Mouse (Mus musculus) CH12.LX (cell line): Measurements from ENCODE around the gene Golgb1. TPM values are rescaled to one million over a fixed set of nuclear protein-coding genes. Genes with fewer than 3 reads are reported as not detected.

Source experiments
- DNase-seq: peaks from one replicate; pipeline ENCODE4 v3.0.0-alpha.2; 2013; ENCODE audit errors: extremely low read depth
- H3K27ac ChIP-seq: 2 replicates; pipeline ENCODE4 v1.5.1; 2012; ENCODE audit warnings: low read depth, mild to moderate bottlenecking, control low read depth, moderate library complexity; ENCODE audit not compliant: insufficient read depth
- H3K27me3 ChIP-seq: replicated peaks from 2 replicates; pipeline ENCODE3; 2012; ENCODE audit warnings: inconsistent platforms
- H3K36me3 ChIP-seq, 2 experiments: replicated peaks in 1 of 2; 2 replicates each; pipeline versions ENCODE3 to v1.6.1; 2012; ENCODE audit warnings: inconsistent platforms in 1 of 2, low read length in 1 of 2, mild to moderate bottlenecking in 1 of 2, mixed read lengths in 1 of 2, moderate library complexity in 1 of 2; ENCODE audit not compliant: control insufficient read depth in 1 of 2, insufficient read depth in 1 of 2
- H3K4me1 ChIP-seq, 2 experiments: 2 replicates each; pipeline ENCODE4 v1.6.1; 2012; ENCODE audit warnings: inconsistent platforms in 1 of 2, moderate library complexity in 1 of 2; ENCODE audit not compliant: insufficient read depth in 2 of 2, control insufficient read depth in 1 of 2
- H3K4me2 ChIP-seq: 2 replicates; pipeline ENCODE4 v1.6.1; 2012; ENCODE audit warnings: low read depth, mild to moderate bottlenecking, control low read depth; ENCODE audit not compliant: poor library complexity, insufficient read depth, severe bottlenecking
- H3K4me3 ChIP-seq, 3 experiments: fragments of 150-350 bp in 1 of 3; sonication (generic) in 1 of 3; replicated peaks in 1 of 3; 2 replicates each; pipeline versions ENCODE3 to v1.5.1; 2011 to 2012; ENCODE audit warnings: low read depth in 2 of 3, low read length in 2 of 3, mild to moderate bottlenecking in 2 of 3, moderate library complexity in 2 of 3, control low read depth in 1 of 3, improper control_type of control experiment in 1 of 3, inconsistent platforms in 1 of 3, mixed read lengths in 1 of 3; ENCODE audit not compliant: poor library complexity in 1 of 3
- H3K79me2 ChIP-seq: replicated peaks from 2 replicates; pipeline ENCODE4 v1.6.1; 2012; ENCODE audit warnings: mild to moderate bottlenecking, moderate library complexity; ENCODE audit not compliant: control insufficient read depth, poor library complexity, insufficient read depth, severe bottlenecking; ENCODE audit errors: extremely low read depth
- H3K9ac ChIP-seq: 2 replicates; pipeline ENCODE4 v1.6.1; 2012; ENCODE audit warnings: low read depth, mild to moderate bottlenecking, control low read depth, moderate library complexity; ENCODE audit not compliant: insufficient read depth
- H3K9me3 ChIP-seq: replicated peaks from 2 replicates; pipeline ENCODE3; 2012; ENCODE audit warnings: low read length, inconsistent platforms, mixed read lengths
- BHLHE40 ChIP-seq: IDR thresholded peaks from 2 replicates; pipeline ENCODE4 v1.6.1; 2011; ENCODE audit warnings: mild to moderate bottlenecking, low read depth, low read length, improper control_type of control experiment
- CHD1 ChIP-seq: IDR thresholded peaks from 2 replicates; pipeline ENCODE4 v1.6.1; 2012; ENCODE audit warnings: low read depth, low read length, improper control_type of control experiment, inconsistent platforms
- CHD2 ChIP-seq: IDR thresholded peaks from 2 replicates; pipeline ENCODE4 v1.6.1; 2011; ENCODE audit warnings: low read length, improper control_type of control experiment
- E2F4 ChIP-seq: IDR thresholded peaks from 2 replicates; pipeline ENCODE4 v1.6.1; 2011; ENCODE audit warnings: low read depth, low read length, improper control_type of control experiment; ENCODE audit not compliant: insufficient replicate concordance
- EP300 ChIP-seq: IDR thresholded peaks from 2 replicates; pipeline ENCODE4 v1.6.1; 2011; ENCODE audit warnings: low read length, improper control_type of control experiment
- ETS1 ChIP-seq: conservative IDR thresholded peaks from 2 replicates; pipeline ENCODE4 v1.6.1; 2012; ENCODE audit warnings: low read depth, mild to moderate bottlenecking, inconsistent platforms, low read length, improper control_type of control experiment, moderate library complexity
- GABPA ChIP-seq: IDR thresholded peaks from 2 replicates; pipeline ENCODE4 v1.6.1; 2012; ENCODE audit warnings: low read depth, low read length, improper control_type of control experiment, inconsistent platforms; ENCODE audit not compliant: insufficient replicate concordance
- HCFC1 ChIP-seq: IDR thresholded peaks from 2 replicates; pipeline ENCODE4 v1.6.1; 2012; ENCODE audit warnings: low read depth, mild to moderate bottlenecking, inconsistent platforms, low read length, improper control_type of control experiment
- JUN ChIP-seq: IDR thresholded peaks from 2 replicates; pipeline ENCODE4 v1.6.1; 2011; ENCODE audit warnings: low read depth, mild to moderate bottlenecking, low read length, improper control_type of control experiment, moderate library complexity; ENCODE audit not compliant: insufficient read depth
- JUND ChIP-seq: conservative IDR thresholded peaks from 2 replicates; pipeline ENCODE4 v1.6.1; 2011; ENCODE audit warnings: low read depth, low read length, improper control_type of control experiment
- KAT2A ChIP-seq: IDR thresholded peaks from 2 replicates; pipeline ENCODE4 v1.6.1; 2012; ENCODE audit warnings: low read length, improper control_type of control experiment, inconsistent platforms; ENCODE audit not compliant: insufficient replicate concordance
- MAFK ChIP-seq: IDR thresholded peaks from 2 replicates; pipeline ENCODE4 v1.6.1; 2011; ENCODE audit warnings: low read length, improper control_type of control experiment; ENCODE audit not compliant: insufficient replicate concordance
- MEF2A ChIP-seq: IDR thresholded peaks from 2 replicates; pipeline ENCODE4 v1.6.1; 2014; ENCODE audit warnings: low read depth, mild to moderate bottlenecking, inconsistent platforms, low read length, improper control_type of control experiment, borderline replicate concordance
- MXI1 ChIP-seq: IDR thresholded peaks from 2 replicates; pipeline ENCODE4 v1.6.1; 2011; ENCODE audit warnings: mild to moderate bottlenecking, low read depth, low read length, improper control_type of control experiment
- MYC ChIP-seq: IDR thresholded peaks from 2 replicates; pipeline ENCODE4 v1.6.1; 2011; ENCODE audit warnings: low read depth, mild to moderate bottlenecking, improper control_type of control experiment, low read length
- NELFE ChIP-seq: IDR thresholded peaks from 2 replicates; pipeline ENCODE4 v1.6.1; 2011; ENCODE audit warnings: low read depth, low read length, improper control_type of control experiment
- NRF1 ChIP-seq: IDR thresholded peaks from 2 replicates; pipeline ENCODE4 v1.6.1; 2014; ENCODE audit warnings: low read depth, mild to moderate bottlenecking, inconsistent platforms, low read length, improper control_type of control experiment, moderate library complexity
- POLR2A ChIP-seq: IDR thresholded peaks from 2 replicates; pipeline ENCODE4 v1.6.1; 2011; ENCODE audit warnings: low read depth, mild to moderate bottlenecking, improper control_type of control experiment, low read length
- RCOR1 ChIP-seq: conservative IDR thresholded peaks from 2 replicates; pipeline ENCODE4 v1.6.1; 2012; ENCODE audit warnings: low read depth, mild to moderate bottlenecking, inconsistent platforms, low read length, improper control_type of control experiment
- SIN3A ChIP-seq: IDR thresholded peaks from 2 replicates; pipeline ENCODE4 v1.6.1; 2012; ENCODE audit warnings: low read length, improper control_type of control experiment, inconsistent platforms
- SMC3 ChIP-seq: IDR thresholded peaks from 2 replicates; pipeline ENCODE4 v1.6.1; 2011; ENCODE audit warnings: low read depth, low read length, improper control_type of control experiment
- TCF12 ChIP-seq: IDR thresholded peaks from 2 replicates; pipeline ENCODE4 v1.6.1; 2014; ENCODE audit warnings: low read depth, mild to moderate bottlenecking, inconsistent platforms, low read length, improper control_type of control experiment
- UBTF ChIP-seq: IDR thresholded peaks from 2 replicates; pipeline ENCODE4 v1.6.1; 2012; ENCODE audit warnings: low read depth, mild to moderate bottlenecking, inconsistent platforms, low read length, improper control_type of control experiment, moderate library complexity
- USF1 ChIP-seq: IDR thresholded peaks from 2 replicates; pipeline ENCODE4 v1.6.1; 2014; ENCODE audit warnings: low read depth, mild to moderate bottlenecking, inconsistent platforms, low read length, improper control_type of control experiment
- USF2 ChIP-seq: conservative IDR thresholded peaks from 2 replicates; pipeline ENCODE4 v1.6.1; 2011; ENCODE audit warnings: low read depth, low read length, improper control_type of control experiment
- ZMIZ1 ChIP-seq: IDR thresholded peaks from 2 replicates; pipeline ENCODE4 v1.6.1; 2012; ENCODE audit warnings: low read depth, mild to moderate bottlenecking, inconsistent platforms, low read length, improper control_type of control experiment
- ZNF384 ChIP-seq: IDR thresholded peaks from 2 replicates; pipeline ENCODE4 v1.6.1; 2012; ENCODE audit warnings: low read depth, low read length, improper control_type of control experiment, inconsistent platforms
- dilution Hi-C: fragments of 300-500 bp; cut with MboI; formaldehyde crosslinking; loops from 2 replicates; pipeline ENCODE4 v1.14.3; 2020; ENCODE audit warnings: low sequenced_read_pairs; ENCODE audit not compliant: extremely low pct_unique_long_range_greater_than_20kb, extremely low pct_ligation_motif_present
- in situ Hi-C: fragments of 300-500 bp; cut with MboI; formaldehyde crosslinking; loops from 3 replicates; pipeline ENCODE4 v1.14.3; 2019; ENCODE audit warnings: low sequenced_read_pairs, low pct_ligation_motif_present, low pct_unique_long_range_greater_than_20kb, mixed read lengths
- polyA plus RNA-seq: library from polyadenylated mRNA; unstranded; fragments of >175 nt; gene quantifications from 2 replicates; pipeline ENCODE4 v1.2.1, GENCODE M21; 2012; ENCODE audit warnings: low read depth; ENCODE audit not compliant: insufficient read length
- total RNA-seq, 2 experiments: library from RNA; depleted of rRNA; stranded (reverse); fragments of 300-350 nt in 1 of 2; fragments of >200 nt in 1 of 2; gene quantifications; 2 replicates each; pipeline ENCODE4 v1.2.3; 2012 to 2014

Gene Golgb1
- total and polyA plus RNA-seq, 3 experiments = 65.6 to 112 (median 96.8) TPM

DNA sequence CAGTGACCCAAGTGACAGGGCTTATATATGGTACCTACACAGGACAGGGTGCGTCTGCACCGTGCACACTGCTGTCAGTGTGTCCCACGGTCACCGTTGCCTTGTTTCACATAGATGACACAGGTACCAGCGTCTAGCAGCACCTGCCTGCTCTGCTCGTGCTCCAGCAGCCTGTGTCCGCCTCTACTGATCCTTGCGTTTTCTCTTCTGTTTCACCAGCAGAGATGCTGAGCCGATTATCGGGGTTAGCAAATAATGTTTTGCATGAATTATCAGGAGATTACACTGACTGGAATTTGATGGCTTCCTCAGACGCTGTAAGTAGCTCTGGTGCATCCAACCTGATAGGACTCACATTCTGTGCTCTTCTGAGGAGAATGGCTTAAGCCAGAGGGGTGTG lies 11.0 kb downstream of the Golgb1 start:
- dilution Hi-C loops (no loop called here), in situ Hi-C loops (loop anchor here (5.0 kb wide), 1 partner anchor 106 kb away; the partner anchor contains the start of gene Fbxo40)
- H3K9ac ChIP-seq = no peak overlapping the region
- no peak for DNase-seq
- H3K27me3 ChIP-seq = no peaks in the 10 kb centered on the region
- H3K4me2 ChIP-seq = no peak overlapping the region
- no peak for TF ChIP-seq GABPA
- no peak for TF ChIP-seq UBTF
- no peak for TF ChIP-seq CHD2
- TF ChIP-seq CHD1 = no peak
- no peak for TF ChIP-seq POLR2A
- TF ChIP-seq SMC3 = no peak
- no peak for TF ChIP-seq MAFK
- no peak for TF ChIP-seq MYC
- TF ChIP-seq RCOR1 = no peak
- TF ChIP-seq NRF1 = no peak
- no peak for TF ChIP-seq JUND
- TF ChIP-seq USF1 = no peak
- no peak for TF ChIP-seq NELFE
- TF ChIP-seq SIN3A = no peak
- TF ChIP-seq KAT2A = no peak
- TF ChIP-seq EP300 = no peak
- no peak for TF ChIP-seq TCF12
- no peak for TF ChIP-seq MEF2A
- no peak for TF ChIP-seq MXI1
- no peaks in the 10 kb centered on the region for H3K9me3 ChIP-seq
- H3K4me1 ChIP-seq = peaks cover 2 to 14% of the 10 kb centered on the region in 2 experiments; a peak in 3 of 4 replicates
- H3K79me2 ChIP-seq = peaks cover 2% of the 10 kb centered on the region
- H3K4me3 ChIP-seq = no peak overlapping the region
- H3K27ac ChIP-seq = no peak overlapping the region
- H3K36me3 ChIP-seq = peaks cover 34 to 56% of the 10 kb centered on the region in 2 experiments

DNA sequence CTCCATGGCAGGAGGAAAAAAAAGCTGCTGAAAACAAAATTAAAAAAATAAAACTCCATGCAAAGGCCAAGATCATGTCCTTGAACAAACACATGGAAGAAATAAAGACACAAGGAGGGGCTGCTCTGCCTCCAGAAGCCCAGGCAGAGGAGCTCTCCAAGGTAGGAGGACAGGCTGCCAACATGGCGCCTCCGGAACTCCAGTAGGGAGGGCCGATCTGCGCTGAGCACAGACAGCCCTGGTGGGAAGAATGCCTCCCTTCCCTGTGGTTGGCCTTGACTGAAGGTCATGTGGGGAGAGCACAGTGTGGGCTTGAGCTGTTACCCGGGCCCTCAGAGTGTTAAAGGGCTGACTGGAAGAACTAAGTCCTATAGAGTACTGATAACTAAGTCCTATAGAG lies 12.6 kb downstream of the Golgb1 start:
- H3K4me3 ChIP-seq = no peak overlapping the region
- TF ChIP-seq MAFK (no peak), KAT2A (no peak), JUN (no peak), GABPA (no peak), CHD2 (no peak), JUND (no peak), E2F4 (no peak), BHLHE40 (no peak), TCF12 (no peak), ZNF384 (no peak), ZMIZ1 (no peak), HCFC1 (no peak), USF2 (no peak), NRF1 (no peak), POLR2A (no peak), ETS1 (no peak)
- H3K9me3 ChIP-seq = no peaks in the 10 kb centered on the region
- H3K36me3 ChIP-seq = peaks cover 47 to 71% of the 10 kb centered on the region in 2 experiments
- no peak for DNase-seq
- dilution Hi-C loops = no loop called here
- peaks cover 2 to 14% of the 10 kb centered on the region in 2 experiments; a peak in 3 of 4 replicates for H3K4me1 ChIP-seq
- H3K9ac ChIP-seq = no peak overlapping the region
- peaks cover 2% of the 10 kb centered on the region; the same call in 1 of the 2 replicates for H3K79me2 ChIP-seq
- no peak overlapping the region for H3K4me2 ChIP-seq
- in situ Hi-C loops = loop anchor here (5.0 kb wide), 1 partner anchor 105 kb away; the partner anchor contains the start of gene Fbxo40
- no peaks in the 10 kb centered on the region for H3K27me3 ChIP-seq
- no peak overlapping the region for H3K27ac ChIP-seq
